Comparison of ENCODE assay signal across 41 mouse cellular contexts in the genomic region with DNA sequence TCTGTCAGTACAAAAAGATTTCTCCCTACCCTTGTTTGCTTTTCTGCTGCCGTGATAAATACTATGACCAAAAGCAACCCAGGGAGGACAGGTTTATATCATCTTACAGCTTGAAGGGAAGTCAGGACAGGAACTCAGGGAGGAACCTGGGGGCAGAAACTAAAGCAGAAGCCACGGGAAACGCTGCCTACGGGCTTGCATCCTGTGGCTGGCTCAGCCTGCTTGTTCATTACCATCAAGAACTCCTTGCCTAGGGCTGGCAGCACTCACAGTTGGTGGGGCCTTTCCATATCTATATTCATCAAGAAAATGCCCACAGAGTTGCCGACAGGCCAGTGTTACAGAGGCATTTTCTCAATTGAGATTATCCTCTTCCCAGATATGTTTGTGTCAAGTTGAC. TPM values are rescaled to one million over a fixed set of nuclear protein-coding genes. Genes with fewer than 3 reads are reported as not detected.
A peak's percentile ranks its signal among the peaks of the same experiment; 100 is the strongest.
DNase-seq lines count a peak whose midpoint lies in the region; ATAC-seq and TF ChIP-seq lines count a peak whose summit lies in the region.
"Had no signal": no experiment of that assay in that cellular context is flagged by ENCODE, and none has a peak within 500 bp of the region (broad histone marks: within the 10 kb centered on the region; RNA-seq: fewer than 3 reads in every experiment).

No protein-coding gene starts in this region.

- peak overlapping the region; percentile 43 for H3K4me3 ChIP-seq in E14TG2a.4 (replicated peaks; ENCODE audit: low read length)
- H3K4me3 ChIP-seq in heart, embryonic 12.5 days: no peak overlapping the region
- H3K4me3 ChIP-seq: embryonic facial prominence, embryonic 13.5 days; forebrain, embryonic 10.5 days; gastrocnemius, adult 2 months; heart, adult 2 months; heart, embryonic 13.5 days; hindbrain, embryonic 10.5 days; hindbrain, embryonic 15.5 days; kidney, embryonic 15.5 days; layer of hippocampus, adult 2 months; left cerebral cortex, adult 2 months; limb, embryonic 12.5 days; liver, embryonic 15.5 days; lung, embryonic 15.5 days; megakaryocyte, embryonic 14.5 days; midbrain, embryonic 12.5 days; myocyte; neural tube, embryonic 12.5 days had no signal

- H3K9me3 ChIP-seq in E14TG2a.4 (ENCODE audit: low read length): no peaks in the 10 kb centered on the region
- no peaks in the 10 kb centered on the region for H3K9me3 ChIP-seq in heart, embryonic 12.5 days (replicated peaks)
- H3K9me3 ChIP-seq: embryonic facial prominence, embryonic 13.5 days; forebrain, embryonic 10.5 days; G1E; heart, embryonic 13.5 days; hindbrain, embryonic 10.5 days; hindbrain, embryonic 15.5 days; kidney, embryonic 15.5 days; limb, embryonic 12.5 days; liver, embryonic 15.5 days; lung, embryonic 15.5 days; megakaryocyte, embryonic 14.5 days; midbrain, embryonic 12.5 days; neural tube, embryonic 12.5 days had no signal

- no peak for TF ChIP-seq CTCF in E14TG2a.4 (conservative IDR thresholded peaks at IDR 0.05; ENCODE audit: low read length)

- DNase-seq in thymus, postnatal 0 days (ENCODE audit: low spot score): peak; percentile 6
- DNase-seq in thymus, postnatal 10 days (ENCODE audit: low spot score in 2 of 2): no peak
- DNase-seq in splenic B cell, adult 2 months (ENCODE audit: low read depth, low spot score): peak; percentile 20
- DNase-seq in spleen, postnatal 4 days (ENCODE audit: low spot score in 2 of 2): no peak
- DNase-seq: adrenal gland, postnatal 25 days; cerebellum, adult 11-12 months; cerebellum, postnatal 10 days; gastrocnemius, adult 2 months; gastrocnemius, postnatal 36 days; heart, adult 2 months; heart, postnatal 10 days; kidney, adult 18-20 months; kidney, postnatal 36 days; right cerebral cortex, postnatal 4 days had no signal

- H3K9ac ChIP-seq in heart, embryonic 12.5 days: no peak overlapping the region
- H3K9ac ChIP-seq: embryonic facial prominence, embryonic 13.5 days; heart, embryonic 13.5 days; hindbrain, embryonic 15.5 days; kidney, embryonic 15.5 days; limb, embryonic 12.5 days; liver, embryonic 15.5 days; lung, embryonic 15.5 days; midbrain, embryonic 12.5 days; neural tube, embryonic 12.5 days had no signal

- H3K27ac ChIP-seq in heart, embryonic 12.5 days (ENCODE audit: poor library complexity, severe bottlenecking): no peak overlapping the region
- H3K27ac ChIP-seq: embryonic facial prominence, embryonic 13.5 days; forebrain, embryonic 10.5 days; gastrocnemius, adult 2 months; heart, adult 2 months; heart, embryonic 13.5 days; hindbrain, embryonic 10.5 days; hindbrain, embryonic 15.5 days; kidney, embryonic 15.5 days; layer of hippocampus, adult 2 months; left cerebral cortex, adult 2 months; limb, embryonic 12.5 days; liver, embryonic 15.5 days; lung, embryonic 15.5 days; midbrain, embryonic 12.5 days; neural tube, embryonic 12.5 days had no signal

- H3K36me3 ChIP-seq in E14TG2a.4 (ENCODE audit: insufficient read depth, low read length): no peaks in the 10 kb centered on the region
- H3K36me3 ChIP-seq in splenic B cell, adult 2 months (ENCODE audit: control insufficient read depth, insufficient read depth, low read length, poor library complexity, severe bottlenecking): no peaks in the 10 kb centered on the region
- no peaks in the 10 kb centered on the region for H3K36me3 ChIP-seq in heart, embryonic 12.5 days
- H3K36me3 ChIP-seq: embryonic facial prominence, embryonic 13.5 days; forebrain, embryonic 10.5 days; G1E; heart, embryonic 13.5 days; hindbrain, embryonic 10.5 days; hindbrain, embryonic 15.5 days; kidney, embryonic 15.5 days; limb, embryonic 12.5 days; liver, embryonic 15.5 days; lung, embryonic 15.5 days; midbrain, embryonic 12.5 days; neural tube, embryonic 12.5 days had no signal

- H3K4me2 ChIP-seq in heart, embryonic 12.5 days: no peak overlapping the region
- H3K4me2 ChIP-seq: embryonic facial prominence, embryonic 13.5 days; heart, embryonic 13.5 days; hindbrain, embryonic 15.5 days; kidney, embryonic 15.5 days; limb, embryonic 12.5 days; liver, embryonic 15.5 days; lung, embryonic 15.5 days; midbrain, embryonic 12.5 days; neural tube, embryonic 12.5 days had no signal

- peaks cover 87% of the 10 kb centered on the region for H3K4me1 ChIP-seq in E14TG2a.4 (replicated peaks; ENCODE audit: low read depth, low read length)
- H3K4me1 ChIP-seq in heart, embryonic 12.5 days (replicated peaks): no peaks in the 10 kb centered on the region; the same call in 1 of the 2 replicates
- H3K4me1 ChIP-seq: embryonic facial prominence, embryonic 13.5 days; hindbrain, embryonic 15.5 days; lung, embryonic 15.5 days had no signal

- H3K27me3 ChIP-seq in E14TG2a.4 (ENCODE audit: insufficient read depth, low read length): no peaks in the 10 kb centered on the region
- H3K27me3 ChIP-seq in splenic B cell, adult 2 months (ENCODE audit: control insufficient read depth, insufficient read depth, low read length, poor library complexity, severe bottlenecking): no peaks in the 10 kb centered on the region
- H3K27me3 ChIP-seq in heart, embryonic 12.5 days (replicated peaks): no peaks in the 10 kb centered on the region
- H3K27me3 ChIP-seq: embryonic facial prominence, embryonic 13.5 days; heart, embryonic 13.5 days; hindbrain, embryonic 15.5 days; kidney, embryonic 15.5 days; limb, embryonic 12.5 days; liver, embryonic 15.5 days; lung, embryonic 15.5 days; neural tube, embryonic 12.5 days; Patski had no signal

- 27% methylated on average over 5 of the region's 5 CpGs for WGBS in heart, embryonic 12.5 days

- peak; percentile 79 for ATAC-seq in common myeloid progenitor, adult 5-6 weeks (replicated peaks; ENCODE audit: low read depth, poor library complexity, severe bottlenecking)
- ATAC-seq in heart, embryonic 12.5 days (ENCODE audit: insufficient number of reproducible peaks, low FRiP score): no peak
- ATAC-seq: forebrain, embryonic 16.5 days; Patski had no signal

RNA-seq across cellular contexts. Expression of a gene that starts 34.2 kb away (rescaled TPM):
- 7.1 and 8.2 TPM in 2 replicates for polyA plus RNA-seq in thymus, postnatal 0 days (2015; fragmentation: Nextera tagmentation; extraction: Ambion mirVana)
- total RNA-seq in common myeloid progenitor, adult 5-6 weeks (2017): 11.4 and 13.9 TPM in 2 replicates
- 3.5 and 3.6 TPM in 2 replicates for polyA plus RNA-seq in heart, embryonic 12.5 days (2016; fragmentation: Nextera tagmentation; extraction: Ambion mirVana)

RNA-seq across cellular contexts. Expression of a gene that starts 53.2 kb away (rescaled TPM):
- polyA plus RNA-seq in thymus, postnatal 0 days (2015; fragmentation: Nextera tagmentation; extraction: Ambion mirVana): 0.15 and 0.34 TPM in 2 replicates
- not detected in 2 replicates for total RNA-seq in common myeloid progenitor, adult 5-6 weeks (2017)
- polyA plus RNA-seq in heart, embryonic 12.5 days (2016; fragmentation: Nextera tagmentation; extraction: Ambion mirVana): not detected in 2 replicates
- total RNA-seq: adrenal gland, postnatal 25 days; gastrocnemius, adult 2 months; gastrocnemius, postnatal 36 days; heart, adult 2 months; heart, postnatal 10 days; layer of hippocampus, adult 2 months; layer of hippocampus, postnatal 14 days; left cerebral cortex, adult 2 months; left cerebral cortex, postnatal 25 days; liver, adult 2 months had no signal
- polyA plus RNA-seq: embryonic facial prominence, embryonic 13.5 days; forebrain, embryonic 10.5 days; forebrain, embryonic 16.5 days; G1E; heart, adult 2 months; hindbrain, embryonic 15.5 days; kidney, embryonic 15.5 days; limb, embryonic 12.5 days; liver, adult 2 months; midbrain, embryonic 12.5 days; midbrain, postnatal 0 days; myocyte; neural tube, embryonic 12.5 days; Patski; spleen, adult 2 months; testis, adult 2 months had no signal

Comparison
In these comparisons a context has a peak if more than half of its experiments do, and no peak if none do; other contexts are left out.
1. DNase-seq: peak in thymus, postnatal 0 days (single experiment) and splenic B cell, adult 2 months (single experiment); none in thymus, postnatal 10 days (0 of 2) and spleen, postnatal 4 days (0 of 2).